Mouse (Mus musculus): ENCODE measurements at regions not wholly inside any gene's neighbourhood (a gene's known extent, or its start where the extent isn't known, plus 50 kb on each side); places are given as distances from the start of the nearest gene placed in this dataset.

GRCm38 (mm10) chr11:114611690-114612089 lies 56.6 kb upstream of the Rpl38 start:
- 76% methylated on average over 8 of the region's 8 CpGs for WGBS
- no peak overlapping the region for H3K9ac ChIP-seq (ENCODE audit: low read depth, low read length)
- intact Hi-C loops (cut with DNase I): no loop called here

GRCm38 (mm10) chr11:114608009-114608408 lies 60.3 kb upstream of the Rpl38 start:
- H3K27ac ChIP-seq: no peak overlapping the region
- no peaks in the 10 kb centered on the region for H3K79me2 ChIP-seq (replicated peaks; ENCODE audit: control insufficient read depth, insufficient read depth, low read length)
- no peak for TF ChIP-seq EP300 (IDR thresholded peaks at IDR 0.05; ENCODE audit: insufficient read depth, low read depth, low read length)
- no peak for TF ChIP-seq POLR2A (IDR thresholded peaks at IDR 0.05; ENCODE audit: insufficient read depth, low read depth, low read length)
- TF ChIP-seq CTCF (IDR thresholded peaks at IDR 0.05): peak; percentile 29
- no peak for DNase-seq
- H3K27me3 ChIP-seq (ENCODE audit: control insufficient read depth, insufficient read depth, low read length): no peaks in the 10 kb centered on the region
- 95% methylated on average over 9 of the region's 9 CpGs for WGBS
- H3K9ac ChIP-seq (ENCODE audit: low read depth, low read length): no peak overlapping the region
- no peak overlapping the region for H3K4me3 ChIP-seq
- no peaks in the 10 kb centered on the region for H3K4me1 ChIP-seq (ENCODE audit: control insufficient read depth, insufficient read depth, low read length)
- intact Hi-C loops (cut with DNase I): no loop called here
- H3K36me3 ChIP-seq (ENCODE audit: control insufficient read depth, insufficient read depth, low read length): no peaks in the 10 kb centered on the region

More at GRCm38 (mm10) chr11:114611690-114612089, 56.6 kb upstream of the Rpl38 start:
- no peak for TF ChIP-seq POLR2A (IDR thresholded peaks at IDR 0.05; ENCODE audit: insufficient read depth, low read depth, low read length)
- no peak for TF ChIP-seq CTCF (IDR thresholded peaks at IDR 0.05)
- TF ChIP-seq EP300 (IDR thresholded peaks at IDR 0.05; ENCODE audit: insufficient read depth, low read depth, low read length): no peak
- Histone ChIP-seq H3K36me3 (ENCODE audit: control insufficient read depth, insufficient read depth, low read length) (no peaks in the 10 kb centered on the region), H3K27ac (no peak overlapping the region), H3K79me2 (replicated peaks; ENCODE audit: control insufficient read depth, insufficient read depth, low read length) (no peaks in the 10 kb centered on the region), H3K4me3 (no peak overlapping the region), H3K27me3 (ENCODE audit: control insufficient read depth, insufficient read depth, low read length) (no peaks in the 10 kb centered on the region), H3K4me1 (ENCODE audit: control insufficient read depth, insufficient read depth, low read length) (no peaks in the 10 kb centered on the region)
- DNase-seq: no peak

- 73% methylated on average over 6 of the region's 6 CpGs for WGBS
- no peak for DNase-seq
- intact Hi-C loops (cut with DNase I): no loop called here
- Histone ChIP-seq H3K4me3 (no peak overlapping the region), H3K9ac (ENCODE audit: low read depth, low read length) (no peak overlapping the region), H3K27ac (no peak overlapping the region), H3K4me1 (ENCODE audit: control insufficient read depth, insufficient read depth, low read length) (no peaks in the 10 kb centered on the region), H3K27me3 (ENCODE audit: control insufficient read depth, insufficient read depth, low read length) (0 out of 2 replicates have a peak, but pooled peaks cover 2% of the 10 kb centered on the region), H3K36me3 (ENCODE audit: control insufficient read depth, insufficient read depth, low read length) (no peaks in the 10 kb centered on the region), H3K79me2 (replicated peaks; ENCODE audit: control insufficient read depth, insufficient read depth, low read length) (no peaks in the 10 kb centered on the region)
- no peak for TF ChIP-seq CTCF (IDR thresholded peaks at IDR 0.05)
- TF ChIP-seq EP300 (IDR thresholded peaks at IDR 0.05; ENCODE audit: insufficient read depth, low read depth, low read length): no peak
- TF ChIP-seq POLR2A (IDR thresholded peaks at IDR 0.05; ENCODE audit: insufficient read depth, low read depth, low read length): no peak
Measured at GRCm38 (mm10) chr11:114603108-114603507, 65.2 kb upstream of the Rpl38 start.

- H3K9ac ChIP-seq (ENCODE audit: low read depth, low read length): no peak overlapping the region
- TF ChIP-seq POLR2A (IDR thresholded peaks at IDR 0.05; ENCODE audit: insufficient read depth, low read depth, low read length) (no peak), CTCF (IDR thresholded peaks at IDR 0.05) (no peak), EP300 (IDR thresholded peaks at IDR 0.05; ENCODE audit: insufficient read depth, low read depth, low read length) (no peak)
- no peak overlapping the region for H3K27ac ChIP-seq
- no peaks in the 10 kb centered on the region for H3K79me2 ChIP-seq (replicated peaks; ENCODE audit: control insufficient read depth, insufficient read depth, low read length)
- WGBS: 55% methylated on average over 2 of the region's 2 CpGs
- H3K27me3 ChIP-seq (ENCODE audit: control insufficient read depth, insufficient read depth, low read length): 0 out of 2 replicates have a peak, but pooled peaks cover 2% of the 10 kb centered on the region
- intact Hi-C loops (cut with DNase I): no loop called here
- H3K36me3 ChIP-seq (ENCODE audit: control insufficient read depth, insufficient read depth, low read length): no peaks in the 10 kb centered on the region
- no peak overlapping the region for H3K4me3 ChIP-seq
- no peak for DNase-seq
- H3K4me1 ChIP-seq (ENCODE audit: control insufficient read depth, insufficient read depth, low read length): no peaks in the 10 kb centered on the region
Measured at GRCm38 (mm10) chr11:114597225-114597624, 71.1 kb upstream of the Rpl38 start.

- no peak for TF ChIP-seq EP300 (IDR thresholded peaks at IDR 0.05; ENCODE audit: insufficient read depth, low read depth, low read length)
- no peak for TF ChIP-seq CTCF (IDR thresholded peaks at IDR 0.05)
- no peak for TF ChIP-seq POLR2A (IDR thresholded peaks at IDR 0.05; ENCODE audit: insufficient read depth, low read depth, low read length)
- 60% methylated on average over 9 of the region's 9 CpGs for WGBS
- no peaks in the 10 kb centered on the region for H3K4me1 ChIP-seq (ENCODE audit: control insufficient read depth, insufficient read depth, low read length)
Measured at GRCm38 (mm10) chr11:114592961-114593360, 75.4 kb upstream of the Rpl38 start.

GRCm38 (mm10) chr11:114588554-114588953 lies 79.8 kb upstream of the Rpl38 start:
- intact Hi-C loops (cut with DNase I): no loop called here
- no peaks in the 10 kb centered on the region for H3K79me2 ChIP-seq (replicated peaks; ENCODE audit: control insufficient read depth, insufficient read depth, low read length)
- H3K27me3 ChIP-seq (ENCODE audit: control insufficient read depth, insufficient read depth, low read length): no peaks in the 10 kb centered on the region
- no peak for DNase-seq
- H3K9ac ChIP-seq (ENCODE audit: low read depth, low read length): no peak overlapping the region
- TF ChIP-seq POLR2A (IDR thresholded peaks at IDR 0.05; ENCODE audit: insufficient read depth, low read depth, low read length) (no peak), EP300 (IDR thresholded peaks at IDR 0.05; ENCODE audit: insufficient read depth, low read depth, low read length) (no peak), CTCF (IDR thresholded peaks at IDR 0.05) (no peak)
- H3K27ac ChIP-seq: no peak overlapping the region
- 79% methylated on average over 9 of the region's 9 CpGs for WGBS
- no peaks in the 10 kb centered on the region for H3K4me1 ChIP-seq (ENCODE audit: control insufficient read depth, insufficient read depth, low read length)
- H3K36me3 ChIP-seq (ENCODE audit: control insufficient read depth, insufficient read depth, low read length): no peaks in the 10 kb centered on the region
- no peak overlapping the region for H3K4me3 ChIP-seq

More at GRCm38 (mm10) chr11:114592961-114593360, 75.4 kb upstream of the Rpl38 start:
- H3K9ac ChIP-seq (ENCODE audit: low read depth, low read length): no peak overlapping the region
- no peak for DNase-seq
- H3K79me2 ChIP-seq (replicated peaks; ENCODE audit: control insufficient read depth, insufficient read depth, low read length): no peaks in the 10 kb centered on the region
- H3K4me3 ChIP-seq: no peak overlapping the region
- no peaks in the 10 kb centered on the region for H3K27me3 ChIP-seq (ENCODE audit: control insufficient read depth, insufficient read depth, low read length)
- no peak overlapping the region for H3K27ac ChIP-seq
- intact Hi-C loops (cut with DNase I): no loop called here
- no peaks in the 10 kb centered on the region for H3K36me3 ChIP-seq (ENCODE audit: control insufficient read depth, insufficient read depth, low read length)

Measured in heart, adult 2 months (tissue).